Mouse (Mus musculus) neural tube, embryonic 10.5 days (tissue): ENCODE data around the gene Sertad1.

Source experiments
- DNase-seq: peaks from one replicate; pipeline ENCODE4 v3.0.0-alpha.2; 2017; ENCODE audit warnings: low spot score; ENCODE audit errors: extremely low spot score

The Sertad1 gene

GRCm38 (mm10) chr7:27499036-27499435 is 12.3 kb downstream of the Sertad1 start, which contains the start of gene Prx:
Gene Prx (plus strand): TSS chr7:27499324.
- DNase-seq, result no peak

DNA sequence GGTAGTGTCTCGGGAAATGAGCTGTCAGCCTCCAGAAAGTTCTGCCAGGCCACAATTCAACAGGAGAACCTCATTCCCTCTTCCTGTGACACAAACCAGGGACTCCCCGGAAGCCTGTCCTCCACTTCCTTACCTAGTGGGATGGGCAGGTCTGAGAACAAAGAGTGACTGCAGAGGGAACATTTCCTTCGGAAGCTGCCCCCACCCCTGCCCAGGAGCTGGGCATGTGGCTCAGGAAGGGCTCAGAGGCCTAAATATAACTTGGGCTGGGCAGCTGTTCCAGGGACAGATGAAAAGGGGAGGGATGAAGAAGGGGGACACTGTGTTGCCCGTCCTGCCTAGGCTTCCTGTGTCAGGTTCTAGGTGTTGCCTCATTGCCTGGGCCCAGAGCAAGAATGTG is 14.9 kb downstream of the Sertad1 start:
- no peak for DNase-seq

DNA sequence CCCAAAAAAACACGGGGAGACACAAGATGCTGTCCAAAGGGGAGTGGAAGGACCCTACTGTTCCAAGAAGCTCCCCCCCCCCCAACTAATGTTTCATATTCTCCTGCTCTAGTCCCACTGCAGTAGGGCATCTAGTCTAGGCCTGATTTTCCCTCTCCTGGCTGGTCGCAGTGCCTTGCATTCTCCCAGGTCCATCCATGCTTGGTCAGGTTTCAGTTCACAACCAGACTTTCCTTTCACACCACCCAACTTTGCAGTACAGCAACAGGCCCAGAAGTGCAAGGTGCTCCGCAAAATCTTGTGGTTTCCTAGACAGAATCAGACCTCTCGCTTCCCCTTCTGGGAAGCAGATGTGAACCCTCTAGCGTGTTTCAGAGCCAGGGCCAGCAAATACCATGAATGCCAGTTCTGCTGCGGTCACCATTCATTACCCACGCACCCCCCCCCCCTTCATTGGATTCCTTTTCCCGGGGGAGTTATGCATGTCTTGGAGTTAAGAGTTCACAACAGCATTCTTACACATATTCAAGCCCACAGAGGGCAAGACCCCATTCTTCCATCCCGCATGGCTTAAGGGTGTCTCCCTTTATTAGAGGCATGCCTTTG is 20.2 kb downstream of the Sertad1 start:
- peak; percentile 49 for DNase-seq

- peak; percentile 99 for DNase-seq
These were observed 21.3 kb downstream of the Sertad1 start for GRCm38 (mm10) chr7:27507711-27508647.

- peak; percentile 32 for DNase-seq
These were observed 21.9 kb downstream of the Sertad1 start for GRCm38 (mm10) chr7:27508648-27509005.

DNA sequence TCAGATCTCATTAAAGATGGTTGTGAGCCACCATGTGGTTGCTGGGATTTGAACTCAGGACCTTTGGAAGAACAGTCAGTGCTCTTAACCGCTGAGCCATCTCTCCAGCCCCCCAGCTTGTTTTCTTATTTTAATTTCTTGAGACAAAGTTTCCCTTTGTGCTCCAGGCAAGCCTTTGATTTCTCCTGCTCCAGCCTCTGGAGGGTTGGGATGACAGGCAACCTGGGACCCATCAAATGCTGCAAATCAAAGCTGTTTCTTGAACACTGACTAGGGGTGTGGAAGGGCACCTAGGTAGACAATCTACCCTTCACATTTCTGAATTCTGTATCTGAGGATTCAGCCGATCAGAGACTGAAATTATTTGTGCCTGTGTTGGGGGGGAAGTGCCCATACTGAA is 24.1 kb downstream of the Sertad1 start:
- no peak for DNase-seq

DNA sequence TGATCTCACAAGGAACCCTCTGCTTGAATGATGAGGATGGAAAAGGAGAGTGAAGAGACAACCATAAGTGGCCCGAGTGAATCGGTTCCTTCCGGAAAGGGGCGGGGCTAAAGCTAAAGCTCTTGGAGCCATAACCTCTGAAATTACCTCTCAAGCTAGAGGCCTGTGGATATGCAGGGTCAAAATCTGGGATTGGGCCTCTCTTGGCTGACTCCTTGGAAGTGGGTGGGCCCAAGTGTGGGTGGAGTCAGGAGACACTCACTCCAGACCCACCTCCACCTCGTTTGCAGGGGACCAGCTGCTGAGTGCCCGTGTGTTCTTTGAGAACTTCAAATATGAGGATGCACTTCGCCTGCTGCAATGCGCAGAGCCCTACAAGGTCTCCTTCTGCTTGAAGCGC is 28.3 kb downstream of the Sertad1 start:
- DNase-seq, result no peak

- DNase-seq, result no peak
These were observed 31.6 kb downstream of the Sertad1 start for GRCm38 (mm10) chr7:27518314-27518713.

GRCm38 (mm10) chr7:27520104-27520503 is 33.4 kb downstream of the Sertad1 start:
- no peak for DNase-seq

DNA sequence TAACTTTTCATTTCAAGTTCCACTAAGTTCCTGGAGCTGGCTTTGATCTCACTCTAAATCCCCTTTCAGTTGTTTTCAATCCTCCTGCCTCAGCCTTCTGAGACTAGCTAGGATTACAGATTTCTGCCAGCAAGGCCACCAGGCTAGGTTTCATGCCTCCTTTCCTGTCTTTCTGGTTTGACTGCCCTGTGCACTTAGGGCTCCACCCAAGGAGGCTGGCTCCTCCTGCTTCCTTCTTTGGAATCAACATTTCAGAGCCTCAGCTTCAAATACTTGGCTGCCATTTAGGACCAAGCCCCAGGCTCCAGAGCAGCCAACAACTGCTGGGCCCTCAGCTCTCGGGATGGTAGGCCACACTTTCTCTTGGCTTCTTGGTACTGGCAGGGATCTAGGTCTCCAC is 33.9 kb downstream of the Sertad1 start:
- no peak for DNase-seq

- no peak for DNase-seq
These were observed 36.3 kb downstream of the Sertad1 start, which contains the start of gene Hipk4 for GRCm38 (mm10) chr7:27522967-27523366. Gene Hipk4 (plus strand): TSS chr7:27523267.

GRCm38 (mm10) chr7:27523805-27524204 is 37.1 kb downstream of the Sertad1 start:
- no peak for DNase-seq

GRCm38 (mm10) chr7:27526039-27526827 is 39.5 kb downstream of the Sertad1 start:
- peak; percentile 79 for DNase-seq

GRCm38 (mm10) chr7:27529070-27529469 is 42.4 kb downstream of the Sertad1 start:
- no peak for DNase-seq

- no peak for DNase-seq
These were observed 44.2 kb downstream of the Sertad1 start for GRCm38 (mm10) chr7:27530937-27531336.

GRCm38 (mm10) chr7:27531707-27532106 is 45.0 kb downstream of the Sertad1 start:
- no peak for DNase-seq

- no peak for DNase-seq
These were observed 45.9 kb downstream of the Sertad1 start for GRCm38 (mm10) chr7:27532480-27533050.

DNA sequence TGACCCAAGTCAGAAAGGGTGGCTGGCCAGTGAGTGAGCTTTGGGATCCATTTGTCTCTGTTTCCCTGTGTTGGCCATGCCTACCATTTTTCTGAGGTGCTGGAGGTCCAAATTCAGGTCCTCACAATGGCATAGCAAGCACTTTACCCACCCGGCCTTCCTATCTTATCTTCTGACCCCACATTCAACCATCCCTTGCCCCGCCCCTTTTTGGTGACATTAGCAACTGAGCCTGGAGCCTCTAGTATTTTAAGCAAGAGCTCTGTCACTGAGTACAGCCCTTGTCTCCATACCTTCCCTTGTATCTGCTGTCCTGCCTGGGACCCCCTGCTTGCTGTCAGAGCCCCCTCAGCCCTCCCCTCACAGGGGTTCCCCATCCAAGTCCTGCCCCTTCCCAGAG is 48.7 kb downstream of the Sertad1 start:
- no peak for DNase-seq

- DNase-seq, result no peak
These were observed 49.9 kb downstream of the Sertad1 start for GRCm38 (mm10) chr7:27536618-27537017.

GRCm38 (mm10) chr7:27537998-27538397 is 51.3 kb downstream of the Sertad1 start:
- no peak for DNase-seq

DNA sequence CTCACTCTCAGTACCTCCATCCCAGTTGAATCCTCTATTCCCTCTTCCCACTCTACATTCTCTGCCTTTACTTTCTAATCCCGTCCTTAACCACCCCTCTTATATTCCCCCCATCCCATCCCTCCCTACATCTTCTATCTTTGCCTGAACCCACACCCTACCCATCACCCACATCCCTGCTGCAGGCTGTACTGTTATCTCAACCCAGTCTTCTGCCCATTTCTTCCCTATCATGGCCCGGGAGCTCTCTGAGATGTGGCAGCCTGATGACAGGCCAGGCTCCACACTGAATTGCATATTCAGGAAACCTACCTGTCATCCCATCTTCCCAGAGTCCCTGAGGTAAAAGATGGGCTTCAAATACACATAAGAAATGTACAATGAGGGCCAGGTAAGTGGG is 52.1 kb downstream of the Sertad1 start:
- no peak for DNase-seq
